Mouse (Mus musculus) C2C12 (cell line): ENCODE measurements around the gene Capsl. TPM values are rescaled to one million over a fixed set of nuclear protein-coding genes. Genes with fewer than 3 reads are reported as not detected.

Source experiments
- H3K27me3 ChIP-seq: one replicate; pipeline ENCODE4 v1.6.1; 2011; ENCODE audit not compliant: control insufficient read depth, insufficient read depth, insufficient read length
- H3K36me3 ChIP-seq: one replicate; pipeline ENCODE4 v1.6.1; 2011; ENCODE audit not compliant: control insufficient read depth, insufficient read depth
- H3K4me3 ChIP-seq: one replicate; pipeline ENCODE4 v1.5.1; 2011; ENCODE audit warnings: mild to moderate bottlenecking, control low read depth; ENCODE audit not compliant: poor library complexity, insufficient read depth, severe bottlenecking
- H3K79me2 ChIP-seq: one replicate; pipeline ENCODE4 v1.6.1; 2011; ENCODE audit not compliant: control insufficient read depth, insufficient read depth
- H3K79me3 ChIP-seq: one replicate; pipeline ENCODE4 v1.6.1; 2011; ENCODE audit warnings: low read depth, control low read depth
- H3ac ChIP-seq: one replicate; pipeline ENCODE3; 2011; ENCODE audit warnings: low read depth; ENCODE audit not compliant: control insufficient read depth, insufficient read length
- CEBPB ChIP-seq: IDR thresholded peaks from one replicate; pipeline ENCODE4 v1.6.1; 2011; ENCODE audit warnings: low read depth, mild to moderate bottlenecking, control low read depth, moderate library complexity
- CTCF ChIP-seq: IDR thresholded peaks from one replicate; pipeline ENCODE4 v1.5.1; 2011; ENCODE audit not compliant: control insufficient read depth, insufficient read depth, insufficient read length
- FOSL1 ChIP-seq: IDR thresholded peaks from one replicate; pipeline ENCODE4 v1.8.0; 2011; ENCODE audit warnings: mild to moderate bottlenecking, low read length; ENCODE audit not compliant: poor library complexity, insufficient read depth, severe bottlenecking
- MAX ChIP-seq: IDR thresholded peaks from one replicate; pipeline ENCODE4 v1.6.1; 2011; ENCODE audit warnings: mild to moderate bottlenecking, control low read depth
- MYOD1 ChIP-seq: IDR thresholded peaks from one replicate; pipeline ENCODE4 v1.6.1; 2011; ENCODE audit warnings: low read depth; ENCODE audit not compliant: control insufficient read depth, insufficient read length
- MYOG ChIP-seq: IDR thresholded peaks from one replicate; pipeline ENCODE4 v1.6.1; 2011; ENCODE audit not compliant: control insufficient read depth, insufficient read length; ENCODE audit errors: extremely low read depth
- USF1 ChIP-seq: IDR thresholded peaks from one replicate; pipeline ENCODE4 v1.6.1; 2011; ENCODE audit warnings: low read depth, mild to moderate bottlenecking, control low read depth, moderate library complexity
- polyA plus RNA-seq: library from polyadenylated mRNA; unstranded; fragments of >200 nt; fragmentation: generic; extraction: Trizol; gene quantifications from one replicate; pipeline ENCODE4 v1.2.1, GENCODE M21; 2012; ENCODE audit warnings: missing spikeins

Capsl gene
- polyA plus RNA-seq, 1 experiment, result not detected

- Histone ChIP-seq H3K4me3 (no peak overlapping the region), H3K79me2 (no peaks in the 10 kb centered on the region), H3ac (no peak overlapping the region), H3K27me3 (no peaks in the 10 kb centered on the region), H3K36me3 (no peaks in the 10 kb centered on the region), H3K79me3 (no peaks in the 10 kb centered on the region)
- TF ChIP-seq CEBPB (no peak), MYOD1 (no peak), FOSL1 (no peak), MYOG (no peak), USF1 (no peak), MAX (no peak), CTCF (no peak)
These were observed 17.0 kb downstream of the Capsl start for GRCm38 (mm10) chr15:9452842-9453241.

GRCm38 (mm10) chr15:9454198-9454597 is 18.4 kb downstream of the Capsl start:
- no peaks in the 10 kb centered on the region for H3K79me2 ChIP-seq
- H3ac ChIP-seq, result no peak overlapping the region
- no peaks in the 10 kb centered on the region for H3K27me3 ChIP-seq
- no peaks in the 10 kb centered on the region for H3K79me3 ChIP-seq
- H3K36me3 ChIP-seq, result no peaks in the 10 kb centered on the region
- TF ChIP-seq USF1 (no peak), MAX (no peak), FOSL1 (no peak)
- H3K4me3 ChIP-seq, result no peak overlapping the region

- H3K36me3 ChIP-seq, result no peaks in the 10 kb centered on the region
- TF ChIP-seq CTCF (peak; percentile 56), CEBPB (no peak)
- no peaks in the 10 kb centered on the region for H3K79me3 ChIP-seq
- no peaks in the 10 kb centered on the region for H3K79me2 ChIP-seq
- no peak overlapping the region for H3ac ChIP-seq
- H3K4me3 ChIP-seq, result no peak overlapping the region
- H3K27me3 ChIP-seq, result no peaks in the 10 kb centered on the region
These were observed 19.4 kb downstream of the Capsl start for GRCm38 (mm10) chr15:9455241-9455640.

GRCm38 (mm10) chr15:9463521-9464027 is 27.7 kb downstream of the Capsl start:
- no peak for TF ChIP-seq CEBPB
- no peak for TF ChIP-seq MYOG
- TF ChIP-seq MYOD1, result no peak
- no peak for TF ChIP-seq MAX
- no peak for TF ChIP-seq FOSL1
- no peak for TF ChIP-seq USF1
- no peak for TF ChIP-seq CTCF
- no peaks in the 10 kb centered on the region for H3K79me3 ChIP-seq
- no peak overlapping the region for H3K4me3 ChIP-seq
- no peaks in the 10 kb centered on the region for H3K27me3 ChIP-seq
- H3K36me3 ChIP-seq, result no peaks in the 10 kb centered on the region
- H3K79me2 ChIP-seq, result no peaks in the 10 kb centered on the region
- no peak overlapping the region for H3ac ChIP-seq

- no peaks in the 10 kb centered on the region for H3K36me3 ChIP-seq
- H3K4me3 ChIP-seq, result no peak overlapping the region
- no peaks in the 10 kb centered on the region for H3K27me3 ChIP-seq
- H3ac ChIP-seq, result no peak overlapping the region
- H3K79me2 ChIP-seq, result no peaks in the 10 kb centered on the region
- no peaks in the 10 kb centered on the region for H3K79me3 ChIP-seq
- TF ChIP-seq MAX (no peak), FOSL1 (no peak), MYOG (no peak), USF1 (no peak), MYOD1 (no peak), CTCF (no peak), CEBPB (no peak)
These were observed 28.2 kb downstream of the Capsl start for GRCm38 (mm10) chr15:9464039-9464438.

GRCm38 (mm10) chr15:9471053-9471685 is 35.3 kb downstream of the Capsl start:
- Histone ChIP-seq H3K79me2 (no peaks in the 10 kb centered on the region), H3K36me3 (no peaks in the 10 kb centered on the region), H3K4me3 (no peak overlapping the region), H3ac (no peak overlapping the region), H3K79me3 (no peaks in the 10 kb centered on the region), H3K27me3 (no peaks in the 10 kb centered on the region)
- no peak for TF ChIP-seq MYOG
- no peak for TF ChIP-seq USF1
- no peak for TF ChIP-seq MAX
- TF ChIP-seq CEBPB, result no peak
- TF ChIP-seq FOSL1, result no peak
- no peak for TF ChIP-seq CTCF
- no peak for TF ChIP-seq MYOD1
